Mouse (Mus musculus) cerebellum, adult 9-11 months (tissue): ENCODE results near the gene Ucn3.
"Not testable (repeated sequence)": the region's sequence is repeated elsewhere in the genome, so short reads cannot be mapped to it uniquely, and the experiment has no call there.

ENCODE experiments used
- DNase-seq: peaks from one replicate; pipeline ENCODE4 v3.0.0; 2022

Ucn3 gene

GRCm38 (mm10) chr13:3945249-3945648 is at the start of gene Ucn3:
Ucn3 (minus strand) TSS chr13:3945349.
- DNase-seq = no peak

- no peak for DNase-seq
These were observed 46.9 kb upstream of the Ucn3 start for GRCm38 (mm10) chr13:3992081-3992480.

GRCm38 (mm10) chr13:3968849-3969248 is 23.7 kb upstream of the Ucn3 start:
- no peak for DNase-seq

- DNase-seq = no peak
These were observed 6.2 kb upstream of the Ucn3 start for GRCm38 (mm10) chr13:3951198-3951914.

- DNase-seq = no peak
These were observed 4.3 kb upstream of the Ucn3 start for GRCm38 (mm10) chr13:3949477-3949876.

- DNase-seq = no peak
These were observed 2.1 kb upstream of the Ucn3 start for GRCm38 (mm10) chr13:3947267-3947666.

GRCm38 (mm10) chr13:3944699-3945098 is 450 bp downstream of the Ucn3 start:
- no peak for DNase-seq

GRCm38 (mm10) chr13:3926046-3926445 is 19.1 kb downstream of the Ucn3 start:
- no peak for DNase-seq

- DNase-seq = no peak
These were observed 19.5 kb downstream of the Ucn3 start for GRCm38 (mm10) chr13:3925632-3926031.

GRCm38 (mm10) chr13:3924483-3924882 is 20.7 kb downstream of the Ucn3 start:
- no peak for DNase-seq

GRCm38 (mm10) chr13:3917571-3918311 is 27.4 kb downstream of the Ucn3 start, which contains the start of the genes Net1 and Tubal3:
Net1 (minus strand) TSS chr13:3918220.
Tubal3 (plus strand) TSS chr13:3918274.
- peak; percentile 83 for DNase-seq

- no peak for DNase-seq
These were observed 31.6 kb downstream of the Ucn3 start for GRCm38 (mm10) chr13:3913504-3913903.

- no peak for DNase-seq
These were observed 34.8 kb downstream of the Ucn3 start for GRCm38 (mm10) chr13:3910356-3910755.

- no peak for DNase-seq
These were observed 36.9 kb downstream of the Ucn3 start for GRCm38 (mm10) chr13:3908262-3908661.

GRCm38 (mm10) chr13:3907151-3907696 is 37.9 kb downstream of the Ucn3 start:
- no peak for DNase-seq

- no peak for DNase-seq
These were observed 45.8 kb downstream of the Ucn3 start for GRCm38 (mm10) chr13:3899301-3899700.

GRCm38 (mm10) chr13:3898202-3898601 is 46.9 kb downstream of the Ucn3 start:
- DNase-seq = not testable (repeated sequence)

- DNase-seq = peak; percentile 75
These were observed 48.2 kb downstream of the Ucn3 start for GRCm38 (mm10) chr13:3896913-3897312.

GRCm38 (mm10) chr13:3896032-3896431 is 49.1 kb downstream of the Ucn3 start:
- no peak for DNase-seq

- DNase-seq = no peak
These were observed 49.7 kb downstream of the Ucn3 start for GRCm38 (mm10) chr13:3895397-3895980.

- no peak for DNase-seq
These were observed 50.6 kb downstream of the Ucn3 start for GRCm38 (mm10) chr13:3894549-3894948.

- DNase-seq = peak; percentile 84
These were observed 51.9 kb downstream of the Ucn3 start for GRCm38 (mm10) chr13:3893126-3893734.

GRCm38 (mm10) chr13:3892601-3893000 is 52.5 kb downstream of the Ucn3 start:
- DNase-seq = no peak
